Mouse (Mus musculus): ENCODE measurements around the gene Dop1b. TPM values are rescaled to one million over a fixed set of nuclear protein-coding genes. Genes with fewer than 3 reads are reported as not detected.

Gene Dop1b
- polyA plus RNA-seq, 1 experiment from 2014 or later = 28.1 TPM

DNA sequence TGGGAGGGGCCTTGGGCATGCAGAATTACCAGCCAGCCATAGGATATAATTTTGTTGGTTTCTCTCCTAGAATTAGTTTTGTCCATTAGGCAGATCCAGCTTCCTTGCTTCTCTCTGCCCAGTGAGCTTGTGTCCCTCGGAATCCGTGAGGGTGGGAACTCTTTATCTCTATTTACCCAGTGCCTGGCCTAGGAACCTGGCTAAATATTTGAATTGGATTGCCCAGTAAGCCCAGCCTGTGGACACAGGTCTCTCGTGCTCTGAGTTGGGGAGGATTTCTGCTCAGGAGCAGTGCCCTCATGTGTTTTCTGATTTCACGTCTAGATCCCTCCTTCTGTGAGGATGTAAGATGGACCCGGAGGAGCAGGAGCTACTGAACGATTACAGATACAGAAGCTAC, 4.1 kb downstream of the Dop1b start:
- Histone ChIP-seq H3K4me2 (no peak overlapping the region), H3K9me3 (no peaks in the 10 kb centered on the region), H3K27me3 (peaks cover 5% of the 10 kb centered on the region; the same call in 1 of the 2 replicates), H3K36me3 (0 out of 2 replicates have a peak, but pooled peaks cover 5% of the 10 kb centered on the region), H3K4me1 (replicated peaks) (peaks cover 36% of the 10 kb centered on the region), H3K9ac (no peak overlapping the region), H3K27ac (replicated peaks) (no peak overlapping the region), H3K4me3 (no peak overlapping the region)
- ATAC-seq (ENCODE audit: low read depth) = no peak
- 91% methylated on average over 6 of the region's 6 CpGs for WGBS

DNA sequence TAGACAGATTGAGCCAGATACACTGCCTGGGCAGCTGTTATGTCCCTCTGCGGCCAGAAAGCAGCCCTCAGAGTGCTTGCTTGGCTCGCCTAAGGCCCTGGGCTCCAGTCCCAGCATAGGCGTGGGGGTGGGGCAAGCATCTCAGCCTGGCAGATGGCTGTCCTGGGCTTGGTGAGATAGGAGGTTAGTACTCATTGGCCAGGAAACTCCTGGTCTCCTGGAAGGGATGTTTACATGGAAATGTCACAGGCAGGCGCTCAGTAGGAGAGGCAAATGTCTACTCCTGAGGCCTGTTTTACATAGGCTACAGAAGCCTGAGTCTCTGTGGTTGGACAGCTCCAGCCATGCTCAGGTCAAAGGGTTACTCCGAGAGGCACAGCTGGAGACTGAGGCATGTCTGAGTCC, 5.6 kb downstream of the Dop1b start:
- WGBS = 29% methylated on average over 5 of the region's 5 CpGs
- Histone ChIP-seq H3K36me3 (0 out of 2 replicates have a peak, but pooled peaks cover 5% of the 10 kb centered on the region), H3K9ac (no peak overlapping the region), H3K27me3 (peaks cover 5% of the 10 kb centered on the region; the same call in 1 of the 2 replicates), H3K9me3 (no peaks in the 10 kb centered on the region), H3K4me2 (no peak overlapping the region), H3K4me3 (no peak overlapping the region), H3K27ac (replicated peaks) (0 out of 2 replicates have a peak overlapping the region, but pooled peaks have one; percentile 1), H3K4me1 (replicated peaks) (peaks cover 36% of the 10 kb centered on the region)
- no peak for ATAC-seq (ENCODE audit: low read depth)

- Histone ChIP-seq H3K36me3 (peaks cover 25% of the 10 kb centered on the region), H3K27ac (replicated peaks) (no peak overlapping the region), H3K4me1 (replicated peaks) (peaks cover 27% of the 10 kb centered on the region), H3K27me3 (no peaks in the 10 kb centered on the region), H3K9me3 (no peaks in the 10 kb centered on the region), H3K4me2 (no peak overlapping the region), H3K9ac (no peak overlapping the region), H3K4me3 (no peak overlapping the region)
- ATAC-seq (ENCODE audit: low read depth) = no peak
- WGBS = 84% methylated on average over 5 of the region's 5 CpGs
These were observed 10.1 kb downstream of the Dop1b start for GRCm38 (mm10) chr16:93721771-93722170.

GRCm38 (mm10) chr16:93722476-93722875, 10.8 kb downstream of the Dop1b start:
- Histone ChIP-seq H3K36me3 (peaks cover 20% of the 10 kb centered on the region), H3K27me3 (no peaks in the 10 kb centered on the region), H3K9ac (peak overlapping the region; percentile 22; the same call in 1 of the 2 replicates), H3K4me3 (no peak overlapping the region), H3K27ac (replicated peaks) (no peak overlapping the region), H3K4me2 (no peak overlapping the region), H3K4me1 (replicated peaks) (peaks cover 21% of the 10 kb centered on the region), H3K9me3 (no peaks in the 10 kb centered on the region)
- no peak for ATAC-seq (ENCODE audit: low read depth)
- WGBS = 63% methylated on average over 2 of the region's 2 CpGs

- no peak overlapping the region for H3K4me3 ChIP-seq
- peaks cover 18% of the 10 kb centered on the region for H3K4me1 ChIP-seq (replicated peaks)
- WGBS = 76% methylated on average over 8 of the region's 8 CpGs
- H3K27ac ChIP-seq (replicated peaks) = no peak overlapping the region
- ATAC-seq (ENCODE audit: low read depth) = no peak
- H3K36me3 ChIP-seq = peaks cover 33% of the 10 kb centered on the region
- H3K4me2 ChIP-seq = no peak overlapping the region
- no peak overlapping the region for H3K9ac ChIP-seq
- no peaks in the 10 kb centered on the region for H3K9me3 ChIP-seq
- no peaks in the 10 kb centered on the region for H3K27me3 ChIP-seq
These were observed 13.9 kb downstream of the Dop1b start for GRCm38 (mm10) chr16:93725417-93726144.

DNA sequence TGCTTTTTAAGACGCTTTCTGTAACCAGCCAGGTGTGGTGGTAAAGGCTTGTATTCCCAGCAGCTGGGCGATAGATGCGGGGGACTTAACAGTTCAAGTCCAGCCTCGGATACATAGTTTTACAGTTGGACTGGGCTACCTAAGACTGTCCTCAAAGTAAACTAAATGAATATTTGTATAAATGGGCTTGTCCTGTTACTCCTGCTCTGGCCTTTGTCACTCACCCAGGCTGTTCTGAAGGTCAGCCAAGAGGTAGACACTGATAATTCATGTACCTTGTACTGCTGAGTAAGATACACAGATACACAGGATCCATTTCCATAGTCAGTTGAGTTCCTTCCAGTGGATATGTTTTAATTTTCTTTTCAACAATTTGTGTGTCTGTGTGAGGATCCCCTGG, 14.5 kb downstream of the Dop1b start:
- Histone ChIP-seq H3K4me1 (replicated peaks) (peaks cover 18% of the 10 kb centered on the region), H3K27ac (replicated peaks) (no peak overlapping the region), H3K27me3 (no peaks in the 10 kb centered on the region), H3K9me3 (no peaks in the 10 kb centered on the region), H3K9ac (no peak overlapping the region), H3K4me3 (no peak overlapping the region), H3K4me2 (no peak overlapping the region), H3K36me3 (peaks cover 33% of the 10 kb centered on the region)
- no peak for ATAC-seq (ENCODE audit: low read depth)
- 92% methylated on average over 4 of the region's 4 CpGs for WGBS

DNA sequence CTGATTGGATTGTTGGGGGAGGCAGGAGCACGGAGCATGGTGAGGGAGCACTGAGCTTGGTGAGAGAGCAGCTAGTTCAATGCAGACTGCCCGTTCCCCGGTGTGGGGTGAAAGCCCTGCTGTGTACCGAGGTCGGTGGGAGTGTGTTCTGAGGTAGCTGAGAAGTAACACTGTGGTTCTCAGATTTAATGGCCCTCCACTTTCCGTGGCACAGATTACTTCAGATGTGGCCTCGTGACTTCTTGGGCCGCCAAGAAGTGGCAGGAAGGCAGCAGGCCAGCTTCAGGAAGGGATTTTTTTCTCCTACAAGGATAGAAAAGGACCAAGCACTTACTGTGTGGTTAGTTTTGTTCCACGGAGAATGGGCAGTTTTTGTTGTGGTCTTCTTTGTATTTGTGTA, 17.0 kb downstream of the Dop1b start:
- no peak overlapping the region for H3K27ac ChIP-seq (replicated peaks)
- H3K27me3 ChIP-seq = no peaks in the 10 kb centered on the region
- no peak overlapping the region for H3K9ac ChIP-seq
- ATAC-seq (ENCODE audit: low read depth) = no peak
- H3K4me3 ChIP-seq = no peak overlapping the region
- 0 out of 2 replicates have a peak, but pooled peaks cover 4% of the 10 kb centered on the region for H3K4me1 ChIP-seq (replicated peaks)
- H3K4me2 ChIP-seq = no peak overlapping the region
- H3K9me3 ChIP-seq = no peaks in the 10 kb centered on the region
- WGBS = 82% methylated on average over 9 of the region's 9 CpGs
- H3K36me3 ChIP-seq = peaks cover 41% of the 10 kb centered on the region

- 79% methylated on average over 23 of the region's 23 CpGs for WGBS
- Histone ChIP-seq H3K4me1 (replicated peaks) (0 out of 2 replicates have a peak, but pooled peaks cover 7% of the 10 kb centered on the region), H3K27me3 (no peaks in the 10 kb centered on the region), H3K9me3 (no peaks in the 10 kb centered on the region), H3K27ac (replicated peaks) (peak overlapping the region; percentile 46), H3K4me2 (no peak overlapping the region), H3K36me3 (peaks cover 39% of the 10 kb centered on the region), H3K9ac (no peak overlapping the region), H3K4me3 (no peak overlapping the region)
- peak; percentile 71 for ATAC-seq (ENCODE audit: low read depth)
These were observed 18.4 kb downstream of the Dop1b start for GRCm38 (mm10) chr16:93729801-93730721.

DNA sequence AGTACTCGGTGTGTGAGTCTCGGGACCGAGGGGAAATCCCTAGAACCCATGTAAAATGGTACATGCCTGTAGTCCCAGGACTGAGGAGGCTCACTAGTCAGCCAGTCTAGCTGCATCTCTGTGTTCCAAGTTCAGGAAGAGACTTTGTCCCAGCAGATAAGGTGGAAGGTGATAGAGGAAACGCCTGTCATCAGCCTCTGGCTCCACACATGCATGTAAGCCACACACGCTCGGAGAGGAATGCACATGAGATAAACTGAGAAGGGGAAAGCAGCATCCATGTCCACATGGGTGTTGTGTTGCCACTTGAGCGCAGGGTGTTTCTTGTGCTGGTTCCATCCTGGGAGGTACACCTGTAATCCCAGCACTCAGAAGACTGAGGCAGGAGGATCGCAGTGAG, 19.6 kb downstream of the Dop1b start:
- H3K9me3 ChIP-seq = no peaks in the 10 kb centered on the region
- H3K27me3 ChIP-seq = no peaks in the 10 kb centered on the region
- no peak for ATAC-seq (ENCODE audit: low read depth)
- 0 out of 2 replicates have a peak, but pooled peaks cover 7% of the 10 kb centered on the region for H3K4me1 ChIP-seq (replicated peaks)
- H3K4me3 ChIP-seq = no peak overlapping the region
- H3K9ac ChIP-seq = no peak overlapping the region
- H3K36me3 ChIP-seq = peaks cover 36% of the 10 kb centered on the region
- H3K4me2 ChIP-seq = no peak overlapping the region
- no peak overlapping the region for H3K27ac ChIP-seq (replicated peaks)
- 93% methylated on average over 8 of the region's 8 CpGs for WGBS

DNA sequence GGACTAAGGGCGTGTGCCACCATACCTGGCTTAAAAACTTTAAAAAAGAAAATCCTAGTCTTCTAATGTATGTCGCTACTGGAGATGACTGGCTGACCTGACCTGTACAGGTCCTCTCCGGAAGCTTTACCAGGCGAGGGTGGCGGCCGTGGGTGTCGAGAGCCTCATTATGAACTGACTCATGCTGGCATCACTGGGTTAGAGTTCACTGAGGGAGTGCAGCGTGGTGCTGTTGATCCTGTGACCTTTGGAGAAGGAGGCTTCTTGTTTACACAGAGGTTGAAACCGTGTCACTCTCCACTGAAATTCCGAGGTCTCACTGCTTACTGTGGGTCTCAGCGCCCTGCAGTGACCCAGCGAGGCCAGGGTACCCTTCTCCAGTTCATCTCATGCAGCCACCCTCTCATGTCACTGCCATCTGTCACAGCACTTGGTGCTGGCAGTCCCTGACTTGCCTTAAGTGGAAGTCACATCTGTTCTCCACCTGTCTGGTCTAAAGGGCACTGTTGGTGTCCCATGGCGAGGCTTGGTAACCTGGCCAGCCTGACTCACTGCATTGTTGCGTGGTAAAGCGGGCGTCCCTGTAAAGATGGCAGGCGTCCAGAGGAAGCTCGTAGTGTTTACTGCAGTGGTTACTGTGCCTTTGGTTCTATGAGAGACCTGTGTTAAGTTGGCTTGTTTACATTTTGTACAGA, 21.3 kb downstream of the Dop1b start:
- Histone ChIP-seq H3K4me3 (no peak overlapping the region), H3K9me3 (no peaks in the 10 kb centered on the region), H3K9ac (no peak overlapping the region), H3K4me2 (no peak overlapping the region), H3K27ac (replicated peaks) (no peak overlapping the region), H3K4me1 (replicated peaks) (0 out of 2 replicates have a peak, but pooled peaks cover 7% of the 10 kb centered on the region), H3K36me3 (peaks cover 36% of the 10 kb centered on the region), H3K27me3 (no peaks in the 10 kb centered on the region)
- 77% methylated on average over 18 of the region's 18 CpGs for WGBS
- no peak for ATAC-seq (ENCODE audit: low read depth)

- no peak overlapping the region for H3K4me2 ChIP-seq
- no peaks in the 10 kb centered on the region for H3K9me3 ChIP-seq
- no peaks in the 10 kb centered on the region for H3K27me3 ChIP-seq
- ATAC-seq (ENCODE audit: low read depth) = no peak
- H3K9ac ChIP-seq = no peak overlapping the region
- H3K27ac ChIP-seq (replicated peaks) = no peak overlapping the region
- peaks cover 64% of the 10 kb centered on the region for H3K36me3 ChIP-seq
- 93% methylated on average over 11 of the region's 11 CpGs for WGBS
- H3K4me3 ChIP-seq = no peak overlapping the region
- no peaks in the 10 kb centered on the region for H3K4me1 ChIP-seq (replicated peaks)
These were observed 27.5 kb downstream of the Dop1b start for GRCm38 (mm10) chr16:93739251-93739650.

DNA sequence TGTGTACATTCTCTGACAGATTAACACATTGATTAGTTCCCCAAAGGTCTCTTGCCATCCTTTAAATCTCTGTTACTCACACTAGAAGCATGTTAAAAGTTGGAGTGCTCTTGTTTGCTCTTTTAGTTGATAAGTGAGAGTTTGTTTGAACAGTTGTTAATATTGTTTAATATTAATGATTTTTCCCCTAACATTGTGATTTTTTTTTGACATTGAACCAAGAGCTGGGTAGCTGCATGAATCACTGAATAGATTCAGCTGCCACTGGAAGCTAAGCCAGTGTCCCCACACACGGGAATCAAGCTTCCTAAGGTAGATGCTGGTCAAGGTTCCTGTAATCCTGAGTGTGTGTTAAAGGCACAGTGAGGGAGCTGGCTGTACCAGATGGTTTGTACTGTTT, 31.2 kb downstream of the Dop1b start:
- 80% methylated on average over 1 of the region's 1 CpGs for WGBS
- no peak for ATAC-seq (ENCODE audit: low read depth)
- no peak overlapping the region for H3K4me2 ChIP-seq
- H3K36me3 ChIP-seq = peaks cover 58% of the 10 kb centered on the region
- no peak overlapping the region for H3K27ac ChIP-seq (replicated peaks)
- no peaks in the 10 kb centered on the region for H3K9me3 ChIP-seq
- H3K4me3 ChIP-seq = no peak overlapping the region
- no peak overlapping the region for H3K9ac ChIP-seq
- no peaks in the 10 kb centered on the region for H3K4me1 ChIP-seq (replicated peaks)
- no peaks in the 10 kb centered on the region for H3K27me3 ChIP-seq

Measured in neural tube, embryonic 13.5 days (tissue).